Mouse (Mus musculus): ENCODE results near the gene Rnf146. TPM values are rescaled to one million over a fixed set of nuclear protein-coding genes. Genes with fewer than 3 reads are reported as not detected.

Rnf146 gene
- total RNA-seq, 2 experiments from 2014 or later: 52.0 to 52.3 TPM

Other genes starting within 250 kb of the Rnf146 start
- 1 to 10 TPM; 4.6 to 8.2 TPM for gene Soga3, start 218.6 kb downstream of the Rnf146 start, total RNA-seq (2021)
- gene Gm49353, start 163.5 kb downstream of the Rnf146 start, total RNA-seq (2021): 1 to 10 TPM; 1.1 to 1.3 TPM
- 1 to 10 TPM; 2.5 to 5.7 TPM for gene 9330159F19Rik, start 150.8 kb downstream of the Rnf146 start, total RNA-seq (2021)
- gene Echdc1, start 49.3 kb downstream of the Rnf146 start, total RNA-seq (2021): 100 to 1,000 TPM; 131 to 149 TPM
- gene Rspo3, start 173.4 kb upstream of the Rnf146 start, total RNA-seq (2021): 10 to 100 TPM in 1 of 2 experiments, 1 to 10 TPM in 1; 9.4 to 14.6 TPM

All from adrenal gland, postnatal 36 days (tissue).